Mouse (Mus musculus): ENCODE measurements at regions not wholly inside any gene's neighbourhood (a gene's known extent, or its start where the extent isn't known, plus 50 kb on each side); places are given as distances from the start of the nearest gene placed in this dataset.
"Not testable (repeated sequence)": the region's sequence is repeated elsewhere in the genome, so short reads cannot be mapped to it uniquely, and the experiment has no call there.

- ATAC-seq = no peak
- H3K4me2 ChIP-seq (replicated peaks; ENCODE audit: low read depth, low read length) = no peak overlapping the region
Measured at GRCm38 (mm10) chr10:6182400-6182799, 260.2 kb upstream of the Rgs17 start.

GRCm38 (mm10) chr10:6164311-6164710, 242.1 kb upstream of the Rgs17 start:
- not testable (repeated sequence) for ATAC-seq; H3K27ac ChIP-seq (ENCODE audit: low read length); DNase-seq (ENCODE audit: low spot score); H3K27me3 ChIP-seq (replicated peaks; ENCODE audit: insufficient read depth, low read length); H3K9me3 ChIP-seq (ENCODE audit: low read length); H3K4me2 ChIP-seq (replicated peaks; ENCODE audit: low read depth, low read length); H3K9ac ChIP-seq (replicated peaks; ENCODE audit: low read depth); H3K36me3 ChIP-seq (ENCODE audit: insufficient read depth, low read length); H3K4me3 ChIP-seq (ENCODE audit: low read depth, low read length); H3K4me1 ChIP-seq (ENCODE audit: insufficient read depth, low read depth, low read length)
- 0% methylated on average over 1 of the region's 1 CpGs for WGBS

More at GRCm38 (mm10) chr10:6182400-6182799, 260.2 kb upstream of the Rgs17 start:
- TF ChIP-seq CTCF (IDR thresholded peaks at IDR 0.05) (no peak), EP300 (IDR thresholded peaks at IDR 0.05) (no peak)
- H3K4me1 ChIP-seq (ENCODE audit: insufficient read depth, low read depth, low read length) = no peaks in the 10 kb centered on the region
- 58% methylated on average over 5 of the region's 5 CpGs for WGBS
- no peaks in the 10 kb centered on the region for H3K36me3 ChIP-seq (ENCODE audit: insufficient read depth, low read length)
- no peak overlapping the region for H3K4me3 ChIP-seq (ENCODE audit: low read depth, low read length)
- no peaks in the 10 kb centered on the region for H3K9me3 ChIP-seq (ENCODE audit: low read length)
- H3K9ac ChIP-seq (replicated peaks; ENCODE audit: low read depth) = no peak overlapping the region
- H3K27me3 ChIP-seq (replicated peaks; ENCODE audit: insufficient read depth, low read length) = no peaks in the 10 kb centered on the region
- no peak for DNase-seq (ENCODE audit: low spot score)
- no peak overlapping the region for H3K27ac ChIP-seq (ENCODE audit: low read length)

DNA sequence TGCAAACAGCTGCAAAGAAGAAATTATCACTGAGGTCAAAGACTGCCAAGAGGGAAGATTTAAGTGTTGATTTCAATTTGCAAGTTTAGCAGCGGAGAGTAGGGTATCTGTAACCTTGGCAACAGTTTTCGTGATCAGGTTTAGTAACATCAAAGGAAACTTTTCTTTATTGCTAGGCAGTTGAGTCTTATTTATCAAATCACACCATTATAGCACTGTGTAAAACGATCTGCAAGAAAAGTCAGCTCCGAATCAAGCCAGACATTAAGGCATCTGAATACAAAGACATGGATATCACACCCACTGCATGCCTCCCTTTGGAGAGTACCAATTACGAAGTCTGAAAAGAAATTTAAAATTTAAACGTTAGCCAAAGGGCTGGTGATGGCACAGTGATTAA, 234.7 kb upstream of the Rgs17 start:
- Histone ChIP-seq H3K4me2 (replicated peaks; ENCODE audit: low read depth, low read length) (no peak overlapping the region), H3K4me3 (ENCODE audit: low read depth, low read length) (no peak overlapping the region), H3K9ac (replicated peaks; ENCODE audit: low read depth) (no peak overlapping the region), H3K9me3 (ENCODE audit: low read length) (no peaks in the 10 kb centered on the region), H3K36me3 (ENCODE audit: insufficient read depth, low read length) (no peaks in the 10 kb centered on the region), H3K27ac (ENCODE audit: low read length) (no peak overlapping the region), H3K27me3 (replicated peaks; ENCODE audit: insufficient read depth, low read length) (no peaks in the 10 kb centered on the region), H3K4me1 (ENCODE audit: insufficient read depth, low read depth, low read length) (no peaks in the 10 kb centered on the region)
- 61% methylated on average over 6 of the region's 6 CpGs for WGBS
- DNase-seq (ENCODE audit: low spot score) (no peak), ATAC-seq (no peak)
- no peak for TF ChIP-seq EP300 (IDR thresholded peaks at IDR 0.05)
- no peak for TF ChIP-seq CTCF (IDR thresholded peaks at IDR 0.05)

DNA sequence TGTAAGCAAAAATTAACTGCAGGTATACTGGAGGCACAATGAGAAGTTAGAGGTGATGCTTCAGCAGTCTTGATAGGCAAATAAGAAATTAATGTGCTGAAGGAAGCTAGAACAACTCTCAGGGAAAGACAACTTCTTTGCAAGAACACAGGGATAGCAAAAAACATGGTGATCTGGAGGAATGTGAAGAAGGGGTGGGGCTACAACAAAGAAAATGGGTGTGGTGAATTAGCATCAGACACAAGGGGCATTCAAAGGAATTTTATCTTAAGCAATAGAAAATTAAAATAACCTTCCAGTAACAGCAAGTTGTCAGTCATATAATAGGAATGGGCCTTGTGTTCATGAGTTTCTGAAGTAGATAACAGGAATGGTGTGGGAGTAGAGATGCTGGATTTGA, 211.9 kb upstream of the Rgs17 start:
- no peaks in the 10 kb centered on the region for H3K36me3 ChIP-seq (ENCODE audit: insufficient read depth, low read length)
- no peak for TF ChIP-seq CTCF (IDR thresholded peaks at IDR 0.05)
- TF ChIP-seq EP300 (IDR thresholded peaks at IDR 0.05) = no peak
- H3K4me3 ChIP-seq (ENCODE audit: low read depth, low read length) = no peak overlapping the region
- H3K9me3 ChIP-seq (ENCODE audit: low read length) = no peaks in the 10 kb centered on the region
- no peak for DNase-seq (ENCODE audit: low spot score)
- no peaks in the 10 kb centered on the region for H3K27me3 ChIP-seq (replicated peaks; ENCODE audit: insufficient read depth, low read length)
- H3K27ac ChIP-seq (ENCODE audit: low read length) = no peak overlapping the region
- ATAC-seq = no peak
- no peaks in the 10 kb centered on the region for H3K4me1 ChIP-seq (ENCODE audit: insufficient read depth, low read depth, low read length)
- no peak overlapping the region for H3K9ac ChIP-seq (replicated peaks; ENCODE audit: low read depth)
- no peak overlapping the region for H3K4me2 ChIP-seq (replicated peaks; ENCODE audit: low read depth, low read length)

DNA sequence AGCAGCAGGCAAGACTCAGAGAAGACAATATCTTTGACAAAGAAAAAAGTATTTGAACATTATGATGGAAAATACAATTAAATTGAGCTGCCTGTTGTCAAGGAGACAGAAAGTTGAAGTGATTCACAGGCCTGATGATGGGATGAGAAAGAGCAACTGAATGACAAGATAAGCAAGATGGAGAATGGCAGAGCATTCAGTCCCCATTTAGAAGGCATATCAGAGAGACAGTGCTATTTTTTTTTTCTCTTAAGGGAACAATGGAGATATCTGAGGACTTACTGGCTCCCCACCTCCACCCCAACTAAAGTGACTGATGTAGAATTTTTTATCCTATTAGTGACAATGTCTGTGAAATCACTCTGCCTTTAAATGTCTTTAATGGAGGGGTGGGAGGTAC, 202.2 kb upstream of the Rgs17 start:
- H3K9me3 ChIP-seq (ENCODE audit: low read length); H3K4me2 ChIP-seq (replicated peaks; ENCODE audit: low read depth, low read length); H3K27ac ChIP-seq (ENCODE audit: low read length); H3K4me1 ChIP-seq (ENCODE audit: insufficient read depth, low read depth, low read length); H3K27me3 ChIP-seq (replicated peaks; ENCODE audit: insufficient read depth, low read length); H3K9ac ChIP-seq (replicated peaks; ENCODE audit: low read depth); H3K4me3 ChIP-seq (ENCODE audit: low read depth, low read length); ATAC-seq; DNase-seq (ENCODE audit: low spot score); H3K36me3 ChIP-seq (ENCODE audit: insufficient read depth, low read length): not testable (repeated sequence)

- no peaks in the 10 kb centered on the region for H3K9me3 ChIP-seq (ENCODE audit: low read length)
- no peak overlapping the region for H3K4me2 ChIP-seq (replicated peaks; ENCODE audit: low read depth, low read length)
- no peak overlapping the region for H3K27ac ChIP-seq (ENCODE audit: low read length)
- no peak overlapping the region for H3K9ac ChIP-seq (replicated peaks; ENCODE audit: low read depth)
- TF ChIP-seq CTCF (IDR thresholded peaks at IDR 0.05) = no peak
- ATAC-seq (no peak), DNase-seq (ENCODE audit: low spot score) (peak; percentile 21)
- H3K4me3 ChIP-seq (ENCODE audit: low read depth, low read length) = no peak overlapping the region
- no peaks in the 10 kb centered on the region for H3K27me3 ChIP-seq (replicated peaks; ENCODE audit: insufficient read depth, low read length)
- no peaks in the 10 kb centered on the region for H3K4me1 ChIP-seq (ENCODE audit: insufficient read depth, low read depth, low read length)
- H3K36me3 ChIP-seq (ENCODE audit: insufficient read depth, low read length) = no peaks in the 10 kb centered on the region
- 61% methylated on average over 7 of the region's 7 CpGs for WGBS
Measured at GRCm38 (mm10) chr10:6114883-6115622, 192.9 kb upstream of the Rgs17 start.
